Mouse (Mus musculus): ENCODE measurements around the gene Gm4846. TPM values are rescaled to one million over a fixed set of nuclear protein-coding genes. Genes with fewer than 3 reads are reported as not detected.
"Not testable (repeated sequence)": the region's sequence is repeated elsewhere in the genome, so short reads cannot be mapped to it uniquely, and the experiment has no call there.

Gm4846 gene
- not detected in 2 replicates for polyA plus RNA-seq (2012; ENCODE audit: insufficient read depth, low replicate concordance)

DNA sequence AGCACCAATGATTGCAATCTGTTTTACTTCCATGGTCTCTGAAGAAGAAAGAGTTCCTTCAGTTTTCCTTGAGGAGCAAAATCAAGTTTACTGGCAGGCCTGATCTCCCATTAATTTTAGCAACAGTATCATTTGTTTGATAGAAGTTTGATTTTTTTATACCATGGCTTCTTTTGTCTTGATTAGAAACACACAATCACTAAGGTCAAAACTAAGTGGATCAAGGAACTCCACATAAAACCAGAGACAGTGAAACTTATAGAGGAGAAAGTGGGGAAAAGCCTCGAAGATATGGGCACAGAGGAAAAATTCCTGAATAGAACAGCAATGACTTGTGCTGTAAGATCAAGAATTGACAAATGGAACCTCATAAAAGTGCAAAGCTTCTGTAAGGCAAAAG lies at the start of gene Gm4846:
Gene Gm4846 (minus strand): TSS at position 101 of the 400 bp plus-strand sequence.
- not testable (repeated sequence) for H3K4me3 ChIP-seq (replicated peaks); H3K9me3 ChIP-seq; H3K36me3 ChIP-seq (replicated peaks; ENCODE audit: low read length); H3K4me1 ChIP-seq; H3K27me3 ChIP-seq (replicated peaks)

DNA sequence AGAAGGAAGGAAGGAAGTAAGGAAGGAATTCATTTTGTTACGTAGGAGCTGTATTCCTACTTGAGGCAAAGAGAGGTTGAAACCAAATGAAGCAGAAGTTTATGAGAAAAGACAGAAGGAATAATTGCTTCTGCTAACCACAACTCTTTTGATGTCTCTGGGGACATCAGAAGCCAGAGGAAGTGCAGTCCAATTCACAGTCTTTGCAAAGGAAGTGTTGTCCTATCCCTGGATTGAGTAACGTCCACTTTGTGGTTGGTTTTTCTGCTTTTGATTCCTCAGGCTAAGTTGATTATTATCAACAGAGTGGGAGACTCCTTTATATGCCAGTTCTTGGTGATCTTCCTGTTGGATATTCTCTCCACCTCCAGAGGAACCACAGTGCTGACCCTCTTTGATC lies 34.1 kb upstream of the Gm4846 start:
- not testable (repeated sequence) for H3K4me1 ChIP-seq; H3K4me3 ChIP-seq (replicated peaks); H3K9me3 ChIP-seq; H3K27me3 ChIP-seq (replicated peaks); H3K36me3 ChIP-seq (replicated peaks; ENCODE audit: low read length)

DNA sequence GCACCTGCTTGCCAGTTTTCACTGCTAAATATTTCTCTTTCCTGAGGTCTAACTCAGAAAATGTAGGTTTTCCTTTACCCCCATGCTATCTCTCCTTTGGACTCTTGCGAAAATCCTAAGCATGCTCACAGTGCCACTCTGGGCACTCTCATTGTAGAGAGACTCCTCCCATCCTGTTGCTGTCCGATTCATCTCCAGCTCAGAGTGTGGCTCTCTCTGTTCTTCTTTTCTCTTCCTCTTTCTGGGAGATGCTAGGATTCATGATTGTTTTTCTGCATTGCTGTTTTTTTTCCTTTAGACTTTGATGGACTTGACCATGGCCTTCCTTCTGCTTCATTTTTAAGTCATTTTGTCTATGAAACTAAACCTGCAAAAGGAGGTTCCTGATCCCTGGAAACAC lies 27.3 kb upstream of the Gm4846 start:
- H3K27me3 ChIP-seq (replicated peaks); H3K9me3 ChIP-seq; H3K4me1 ChIP-seq; H3K4me3 ChIP-seq (replicated peaks); H3K36me3 ChIP-seq (replicated peaks; ENCODE audit: low read length): not testable (repeated sequence)

DNA sequence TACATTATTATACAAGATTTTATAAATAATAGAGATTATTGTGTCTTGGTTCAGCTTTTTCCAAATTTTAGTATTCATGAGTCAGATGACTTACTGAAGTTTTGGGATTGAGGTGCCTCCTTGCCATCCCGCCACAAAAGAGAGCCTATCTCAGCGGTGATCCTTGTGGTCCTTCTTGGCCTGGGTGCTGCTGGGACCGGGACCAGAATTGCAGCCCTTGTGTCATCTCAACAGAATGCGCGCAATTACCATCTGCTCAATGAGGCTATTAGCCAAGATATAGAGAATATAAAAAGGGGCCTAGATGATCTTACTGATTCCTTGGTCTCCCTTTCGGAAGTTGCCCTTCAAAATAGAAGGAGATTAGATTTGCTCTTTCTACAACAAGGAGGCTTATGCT lies 22.2 kb upstream of the Gm4846 start:
- not testable (repeated sequence) for H3K4me3 ChIP-seq (replicated peaks); H3K4me1 ChIP-seq; H3K36me3 ChIP-seq (replicated peaks; ENCODE audit: low read length); H3K9me3 ChIP-seq; H3K27me3 ChIP-seq (replicated peaks)

DNA sequence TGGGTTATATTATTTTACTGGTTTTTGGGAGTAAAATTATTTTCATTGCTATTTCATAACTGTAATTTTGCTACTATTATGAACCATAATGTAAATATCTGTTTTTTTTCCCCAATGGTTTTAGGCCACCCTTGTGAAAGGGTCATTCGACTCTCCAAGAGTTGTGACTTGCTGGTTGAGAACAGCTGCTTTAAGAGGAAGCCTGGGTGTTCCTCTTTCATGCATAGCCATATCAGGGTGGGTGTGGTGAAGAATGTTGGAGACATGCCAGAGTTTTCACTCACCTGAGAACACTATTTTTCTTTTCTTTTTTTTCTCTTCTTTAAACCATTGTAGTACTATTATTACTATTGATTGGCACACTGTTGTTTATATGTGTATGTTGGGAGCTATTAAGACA lies 19.2 kb upstream of the Gm4846 start:
- H3K27me3 ChIP-seq (replicated peaks) = no peaks in the 10 kb centered on the region
- H3K4me1 ChIP-seq = no peaks in the 10 kb centered on the region
- no peak overlapping the region for H3K4me3 ChIP-seq (replicated peaks)
- TF ChIP-seq GATA1 (IDR thresholded peaks at IDR 0.05; ENCODE audit: borderline replicate concordance, low read length) (no peak), FLI1 (IDR thresholded peaks at IDR 0.05; ENCODE audit: low read length) (no peak)
- peaks cover 7% of the 10 kb centered on the region for H3K9me3 ChIP-seq
- no peaks in the 10 kb centered on the region for H3K36me3 ChIP-seq (replicated peaks; ENCODE audit: low read length)

DNA sequence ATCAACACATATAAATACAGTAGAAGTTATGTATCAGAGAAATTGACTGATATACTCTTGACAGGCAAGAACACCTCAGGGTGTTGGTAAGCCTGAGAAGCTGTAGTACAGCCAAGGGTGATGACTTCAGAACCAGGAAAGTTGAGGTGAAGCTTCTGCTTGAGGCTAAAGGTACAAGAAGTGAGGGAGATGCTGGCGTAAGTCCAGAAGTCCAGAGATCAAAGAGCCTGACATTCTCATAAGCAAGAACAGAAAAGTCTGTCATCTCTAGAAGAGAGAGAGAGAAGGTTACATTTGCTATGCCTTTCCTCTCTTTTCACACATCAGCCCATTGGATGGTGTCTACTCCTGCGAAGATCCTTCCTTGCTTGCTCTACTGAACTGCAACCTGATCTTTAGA lies 6.8 kb upstream of the Gm4846 start:
- H3K9me3 ChIP-seq; H3K27me3 ChIP-seq (replicated peaks); H3K36me3 ChIP-seq (replicated peaks; ENCODE audit: low read length): not testable (repeated sequence)

DNA sequence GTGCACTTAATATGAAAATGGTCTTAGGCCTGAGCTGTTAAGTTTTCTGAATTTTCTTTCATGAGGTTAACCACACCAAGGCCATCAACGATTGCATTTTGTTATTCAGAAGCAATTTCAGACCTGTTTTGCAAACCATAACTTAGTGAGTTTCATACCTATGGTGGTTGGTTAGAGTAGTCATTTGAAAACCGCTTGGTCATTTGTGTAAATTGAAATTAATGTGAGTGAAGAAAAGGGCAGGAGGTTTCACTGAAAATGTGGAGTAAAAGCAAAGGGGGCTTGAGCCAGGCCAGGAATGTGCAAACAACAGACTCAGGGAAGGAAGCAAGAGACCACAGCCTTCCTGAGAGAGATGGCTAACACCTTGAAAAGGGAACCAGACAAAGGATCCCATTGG lies 17.9 kb downstream of the Gm4846 start:
- no peak overlapping the region for H3K4me3 ChIP-seq (replicated peaks)
- no peaks in the 10 kb centered on the region for H3K27me3 ChIP-seq (replicated peaks)
- TF ChIP-seq FLI1 (IDR thresholded peaks at IDR 0.05; ENCODE audit: low read length) (no peak), GATA1 (IDR thresholded peaks at IDR 0.05; ENCODE audit: borderline replicate concordance, low read length) (no peak)
- H3K36me3 ChIP-seq (replicated peaks; ENCODE audit: low read length) = no peaks in the 10 kb centered on the region
- H3K9me3 ChIP-seq = 0 out of 2 replicates have a peak, but pooled peaks cover 7% of the 10 kb centered on the region
- H3K4me1 ChIP-seq = no peaks in the 10 kb centered on the region

More for the DNA sequence above, 6.8 kb upstream of the Gm4846 start:
- H3K4me1 ChIP-seq; H3K4me3 ChIP-seq (replicated peaks): not testable (repeated sequence)

DNA sequence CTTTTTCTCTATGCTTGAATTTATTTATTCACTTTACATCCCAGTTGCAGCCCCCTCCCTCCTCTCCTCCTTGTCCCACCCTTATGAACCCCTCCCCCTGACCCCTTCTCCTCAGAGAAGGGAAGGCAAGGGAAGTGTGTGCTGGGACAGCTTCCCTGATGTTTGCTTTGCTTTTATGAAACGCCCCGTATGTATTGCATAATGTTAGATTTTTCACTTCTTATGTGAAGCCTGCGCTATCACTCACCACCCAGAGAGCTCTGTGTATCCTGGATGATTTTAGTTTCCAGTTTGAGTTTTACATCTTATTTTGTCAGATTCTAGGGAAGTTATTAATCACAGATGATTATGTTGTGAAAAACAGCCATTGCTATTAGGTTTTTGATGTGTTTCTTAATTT lies 30.2 kb downstream of the Gm4846 start:
- H3K4me3 ChIP-seq (replicated peaks) = no peak overlapping the region
- no peaks in the 10 kb centered on the region for H3K27me3 ChIP-seq (replicated peaks)
- H3K9me3 ChIP-seq = peaks cover 4% of the 10 kb centered on the region; the same call in 1 of the 2 replicates
- H3K36me3 ChIP-seq (replicated peaks; ENCODE audit: low read length) = no peaks in the 10 kb centered on the region
- no peak for TF ChIP-seq FLI1 (IDR thresholded peaks at IDR 0.05; ENCODE audit: low read length)
- no peak for TF ChIP-seq GATA1 (IDR thresholded peaks at IDR 0.05; ENCODE audit: borderline replicate concordance, low read length)
- no peaks in the 10 kb centered on the region for H3K4me1 ChIP-seq

DNA sequence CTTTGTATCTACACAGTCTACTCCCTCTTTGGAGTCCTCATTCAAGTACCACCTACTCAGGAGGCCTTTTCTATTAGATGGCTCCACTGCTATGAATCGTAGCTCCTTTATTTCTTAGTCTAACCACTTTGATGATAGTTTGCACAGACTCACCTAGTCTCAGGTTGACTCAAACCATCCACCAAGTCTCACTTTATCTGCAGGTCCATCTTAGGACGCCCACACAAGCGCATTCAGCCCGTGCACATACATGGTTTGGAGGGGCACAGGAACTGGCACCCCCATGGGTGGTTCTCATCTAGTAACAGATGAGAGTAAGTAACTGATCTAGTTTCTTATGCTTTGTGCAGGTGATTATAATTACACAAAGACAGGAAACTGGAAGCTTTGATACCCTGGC lies 34.8 kb downstream of the Gm4846 start:
- Histone ChIP-seq H3K27me3 (replicated peaks) (no peaks in the 10 kb centered on the region), H3K4me3 (replicated peaks) (no peak overlapping the region), H3K4me1 (no peaks in the 10 kb centered on the region), H3K9me3 (peaks cover 4% of the 10 kb centered on the region; the same call in 1 of the 2 replicates), H3K36me3 (replicated peaks; ENCODE audit: low read length) (no peaks in the 10 kb centered on the region)
- TF ChIP-seq GATA1 (IDR thresholded peaks at IDR 0.05; ENCODE audit: borderline replicate concordance, low read length) (no peak), FLI1 (IDR thresholded peaks at IDR 0.05; ENCODE audit: low read length) (no peak)

DNA sequence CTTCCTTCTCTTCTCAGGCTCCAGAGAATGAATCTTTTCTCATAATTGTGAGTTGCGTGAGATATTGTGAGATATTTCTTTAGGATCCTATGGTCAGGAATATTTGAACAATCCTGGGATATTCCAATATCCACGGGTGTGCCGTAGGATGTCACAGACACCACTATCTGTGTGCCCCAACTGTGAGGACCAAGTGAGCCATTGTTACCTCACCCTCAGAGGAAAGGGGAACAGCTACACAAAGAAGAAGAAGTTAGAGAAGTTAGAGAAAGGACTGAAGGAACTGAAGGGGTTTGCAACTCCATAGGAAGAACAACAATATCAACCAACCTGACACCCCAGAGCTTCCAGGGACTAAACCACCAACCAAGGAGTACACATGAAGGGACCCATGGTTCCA lies 55.4 kb downstream of the Gm4846 start:
- Histone ChIP-seq H3K27me3 (replicated peaks) (peaks cover 3% of the 10 kb centered on the region), H3K36me3 (replicated peaks; ENCODE audit: low read length) (no peaks in the 10 kb centered on the region), H3K4me3 (replicated peaks) (no peak overlapping the region), H3K9me3 (no peaks in the 10 kb centered on the region), H3K4me1 (no peaks in the 10 kb centered on the region)
- TF ChIP-seq FLI1 (IDR thresholded peaks at IDR 0.05; ENCODE audit: low read length) (no peak), GATA1 (IDR thresholded peaks at IDR 0.05; ENCODE audit: borderline replicate concordance, low read length) (no peak)

DNA sequence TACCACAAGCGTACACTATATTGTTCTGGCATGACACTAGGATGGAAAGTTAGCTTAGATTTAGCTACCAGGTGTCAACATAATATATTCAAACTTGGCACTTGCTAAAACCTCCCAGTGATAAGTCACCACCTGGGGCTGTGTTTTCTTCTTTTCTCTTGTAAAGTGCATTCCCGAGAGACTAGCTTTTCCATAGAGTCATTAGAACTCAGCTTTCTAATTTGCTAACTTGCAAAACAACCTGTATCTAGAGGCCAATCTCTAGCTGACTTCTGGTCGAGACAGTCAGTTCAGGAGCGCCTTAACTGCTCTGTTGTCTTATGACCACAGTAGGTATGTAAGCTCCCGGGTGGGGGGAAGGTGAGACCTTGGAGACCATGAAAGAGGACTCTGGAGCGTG lies 58.0 kb downstream of the Gm4846 start:
- Histone ChIP-seq H3K9me3 (no peaks in the 10 kb centered on the region), H3K4me3 (replicated peaks) (no peak overlapping the region), H3K27me3 (replicated peaks) (peaks cover 5% of the 10 kb centered on the region), H3K36me3 (replicated peaks; ENCODE audit: low read length) (no peaks in the 10 kb centered on the region), H3K4me1 (no peaks in the 10 kb centered on the region)
- TF ChIP-seq FLI1 (IDR thresholded peaks at IDR 0.05; ENCODE audit: low read length) (no peak), GATA1 (IDR thresholded peaks at IDR 0.05; ENCODE audit: borderline replicate concordance, low read length) (no peak)

Other genes starting within 250 kb of the Gm4846 start
- not detected in 2 replicates for gene Ildr2, start 243.4 kb downstream of the Gm4846 start, polyA plus RNA-seq (2012; ENCODE audit: insufficient read depth, low replicate concordance)
- 2.3 and 14.0 TPM in 2 replicates for gene Tada1, start 118.5 kb downstream of the Gm4846 start, polyA plus RNA-seq (2012; ENCODE audit: insufficient read depth, low replicate concordance)
- 0.20 and 1.3 TPM in 2 replicates for gene Pogk, start 87.7 kb downstream of the Gm4846 start, polyA plus RNA-seq (2012; ENCODE audit: insufficient read depth, low replicate concordance)
- gene Gm4847, start 150.1 kb upstream of the Gm4846 start, polyA plus RNA-seq (2012; ENCODE audit: insufficient read depth, low replicate concordance) = not detected in 2 replicates
- gene Fmo9, start 184.3 kb upstream of the Gm4846 start, polyA plus RNA-seq (2012; ENCODE audit: insufficient read depth, low replicate concordance) = not detected in 2 replicates

Measured in megakaryocyte, embryonic 14.5 days (primary cell).